Mouse (Mus musculus) retina, postnatal 7 days (tissue): ENCODE results near the gene Nr2f2.

Experiments used
- DNase-seq: peaks from one replicate; pipeline ENCODE4 v3.0.0-alpha.2; 2012; ENCODE audit warnings: low read depth, low spot score

The Nr2f2 gene

GRCm38 (mm10) chr7:70332926-70333664 lies 33.4 kb downstream of the Nr2f2 start:
- DNase-seq = no peak

- no peak for DNase-seq
Measured at GRCm38 (mm10) chr7:70332064-70332850, 34.3 kb downstream of the Nr2f2 start.

- DNase-seq = no peak
Measured at GRCm38 (mm10) chr7:70331243-70332063, 35.1 kb downstream of the Nr2f2 start.

- no peak for DNase-seq
Measured at GRCm38 (mm10) chr7:70330761-70331242, 35.7 kb downstream of the Nr2f2 start.

- DNase-seq = no peak
Measured at GRCm38 (mm10) chr7:70330207-70330562, 36.4 kb downstream of the Nr2f2 start.

GRCm38 (mm10) chr7:70329521-70330206 lies 36.9 kb downstream of the Nr2f2 start:
- DNase-seq = no peak

GRCm38 (mm10) chr7:70329037-70329516 lies 37.5 kb downstream of the Nr2f2 start:
- DNase-seq = no peak

- no peak for DNase-seq
Measured at GRCm38 (mm10) chr7:70328206-70329036, 38.1 kb downstream of the Nr2f2 start.

- no peak for DNase-seq
Measured at GRCm38 (mm10) chr7:70327191-70327590, 39.3 kb downstream of the Nr2f2 start.

- no peak for DNase-seq
Measured at GRCm38 (mm10) chr7:70326176-70327035, 40.1 kb downstream of the Nr2f2 start.

- DNase-seq = no peak
Measured at GRCm38 (mm10) chr7:70325381-70325780, 41.2 kb downstream of the Nr2f2 start.

GRCm38 (mm10) chr7:70324541-70324940 lies 42.0 kb downstream of the Nr2f2 start:
- DNase-seq = no peak

GRCm38 (mm10) chr7:70324041-70324440 lies 42.5 kb downstream of the Nr2f2 start:
- no peak for DNase-seq

GRCm38 (mm10) chr7:70305716-70306115 lies 60.8 kb downstream of the Nr2f2 start:
- DNase-seq = no peak

GRCm38 (mm10) chr7:70304426-70304825 lies 62.1 kb downstream of the Nr2f2 start:
- no peak for DNase-seq
